In genomic region chr11:68742658-68743057, GRCm38 (mm10) we compare ENCODE assay signal across 26 mouse cellular contexts. TPM values are rescaled to one million over a fixed set of nuclear protein-coding genes. Genes with fewer than 3 reads are reported as not detected.
A peak's percentile ranks its signal among the peaks of the same experiment; 100 is the strongest.
DNase-seq lines count a peak whose midpoint lies in the region; ATAC-seq and TF ChIP-seq lines count a peak whose summit lies in the region.
"Had no signal": no experiment of that assay in that cellular context is flagged by ENCODE, and none has a peak within 500 bp of the region (broad histone marks: within the 10 kb centered on the region; RNA-seq: fewer than 3 reads in every experiment).

No protein-coding gene starts in this region.

- no peaks in the 10 kb centered on the region for H3K9me3 ChIP-seq in ES-E14 (ENCODE audit: control insufficient read depth, insufficient read depth, low read depth, low read length)
- H3K9me3 ChIP-seq in forebrain, embryonic 13.5 days (replicated peaks), result no peaks in the 10 kb centered on the region
- H3K9me3 ChIP-seq: G1E had no signal

- DNase-seq in ES-CJ7 (ENCODE audit: low read depth, low spot score) (peak; percentile 33), ES-E14 (ENCODE audit: low read depth, low spot score) (peak; percentile 29), R1 (ENCODE audit: low read depth, low spot score) (peak; percentile 15), ZHBTc4 (ENCODE audit: low read depth, low spot score) (peak; percentile 57)
- no peak for DNase-seq in spleen, adult 12 weeks (ENCODE audit: low spot score)
- no peak for DNase-seq in layer of hippocampus, adult 11-12 months (ENCODE audit: low spot score)
- no peak for DNase-seq in right cerebral cortex, adult 2 months (ENCODE audit: low spot score in 2 of 2)
- DNase-seq: adrenal gland, adult 2 months; adrenal gland, adult 8-10 months; adrenal gland, postnatal 10 days; adrenal gland, postnatal 14 days; adrenal gland, postnatal 25 days; adrenal gland, postnatal 36 days; B cell, adult 2 months; cerebellum, adult 11 months; cerebellum, adult 11-12 months; cerebellum, adult 18-20 months; cerebellum, adult 2 months; cerebellum, adult 8-10 months; cerebellum, adult 9-10 months had no signal

- no peaks in the 10 kb centered on the region for H3K36me3 ChIP-seq in ES-E14 (ENCODE audit: control insufficient read depth, insufficient read depth, low read length, poor library complexity, severe bottlenecking)
- H3K36me3 ChIP-seq in forebrain, embryonic 13.5 days (ENCODE audit: poor library complexity, severe bottlenecking), result peaks cover 62% of the 10 kb centered on the region
- H3K36me3 ChIP-seq: G1E had no signal

- no peaks in the 10 kb centered on the region for H3K4me1 ChIP-seq in ES-E14 (ENCODE audit: control insufficient read depth in 2 of 2, insufficient read depth in 2 of 2, low read length in 2 of 2, poor library complexity in 1 of 2)
- H3K4me1 ChIP-seq in forebrain, embryonic 13.5 days, result no peaks in the 10 kb centered on the region; the same call in 1 of the 2 replicates

- 78% methylated on average over 2 of the region's 2 CpGs for WGBS in forebrain, embryonic 13.5 days

- H3K4me3 ChIP-seq in ES-E14 (ENCODE audit: insufficient read depth in 1 of 2, low read depth in 1 of 2, low read length in 2 of 2, poor library complexity in 1 of 2, severe bottlenecking in 1 of 2), result no peak overlapping the region
- H3K4me3 ChIP-seq in forebrain, embryonic 13.5 days, result no peak overlapping the region

- H3K27me3 ChIP-seq in forebrain, embryonic 13.5 days, result no peaks in the 10 kb centered on the region
- H3K27me3 ChIP-seq: CH12.LX, Patski had no signal

- ATAC-seq in forebrain, embryonic 13.5 days, result no peak
- ATAC-seq: activated CD4-positive, CD25-positive, alpha-beta regulatory T cell, adult 4 months; CD4-positive, CD25-positive, alpha-beta regulatory T cell, adult 4 months; Patski had no signal

- in situ Hi-C loops in ES-E14 (cut with MboI; ENCODE audit: low sequenced_read_pairs in 2 of 2, unreplicated experiment in 2 of 2), result no loop called here

- H3K4me2 ChIP-seq in forebrain, embryonic 13.5 days, result no peak overlapping the region

- no peak overlapping the region for H3K9ac ChIP-seq in ES-E14 (ENCODE audit: insufficient read depth, low read depth, low read length, poor library complexity, severe bottlenecking)
- no peak overlapping the region for H3K9ac ChIP-seq in forebrain, embryonic 13.5 days

- H3K27ac ChIP-seq in ES-E14 (ENCODE audit: insufficient read depth, low read depth, low read length, poor library complexity, severe bottlenecking), result no peak overlapping the region
- H3K27ac ChIP-seq in forebrain, embryonic 13.5 days, result no peak overlapping the region

TF ChIP-seq in ES-E14, 5 proteins besides CTCF, POLR2A, EP300 and RAD21:
- no peak for TF ChIP-seq ZC3H11A (IDR thresholded peaks at IDR 0.05; ENCODE audit: borderline replicate concordance, low read depth, low read length)
- no peak for TF ChIP-seq CHD2 (IDR thresholded peaks at IDR 0.05; ENCODE audit: low read depth, low read length)
- TF ChIP-seq HCFC1 (IDR thresholded peaks at IDR 0.05; ENCODE audit: borderline replicate concordance, insufficient read depth, low read length), result no peak
- no peak for TF ChIP-seq ZNF384 (IDR thresholded peaks at IDR 0.05; ENCODE audit: low read depth, low read length)
- TF ChIP-seq MAFK (IDR thresholded peaks at IDR 0.05; ENCODE audit: insufficient read depth, low read depth, low read length), result no peak

RNA-seq across cellular contexts. Expression of gene Myh10, which starts 51.3 kb away (rescaled TPM):
- total RNA-seq in ES-E14 (2012; rRNA removed), result 74.6 and 107 TPM in 2 replicates
- polyA plus RNA-seq in forebrain, embryonic 13.5 days (2015; fragmentation: Nextera tagmentation; extraction: Ambion mirVana), result 108 and 122 TPM in 2 replicates

Comparison
In these comparisons a context has a peak if more than half of its experiments do, and no peak if none do; other contexts are left out.
1. DNase-seq: peak in ES-CJ7 (single experiment), ES-E14 (single experiment), R1 (single experiment) and ZHBTc4 (single experiment); none in spleen, adult 12 weeks (single experiment), layer of hippocampus, adult 11-12 months (single experiment) and right cerebral cortex, adult 2 months (0 of 2).